Mouse (Mus musculus) bone marrow, adult 2 months (tissue): ENCODE results near the gene Zdhhc24.

Experiments
- CTCF ChIP-seq: fragments of 200-500 bp; IDR thresholded peaks from 2 replicates; pipeline ENCODE4 v1.5.1; 2011; ENCODE audit warnings: low read length, control low read depth; ENCODE audit not compliant: control insufficient read depth, insufficient read depth
- POLR2A ChIP-seq: fragments of 200-500 bp; IDR thresholded peaks from 2 replicates; pipeline ENCODE4 v1.6.1; 2011; ENCODE audit warnings: low read depth, mild to moderate bottlenecking, control low read depth, low read length, borderline replicate concordance; ENCODE audit not compliant: control insufficient read depth

- TF ChIP-seq CTCF (no peak), POLR2A (no peak)
Measured at GRCm38 (mm10) chr19:4854552-4855469, 23.7 kb upstream of the Zdhhc24 start, which contains the start of gene Ctsf.
